Mouse (Mus musculus): ENCODE measurements at regions not wholly inside any gene's neighbourhood (a gene's known extent, or its start where the extent isn't known, plus 50 kb on each side); places are given as distances from the start of the nearest gene placed in this dataset.

DNA sequence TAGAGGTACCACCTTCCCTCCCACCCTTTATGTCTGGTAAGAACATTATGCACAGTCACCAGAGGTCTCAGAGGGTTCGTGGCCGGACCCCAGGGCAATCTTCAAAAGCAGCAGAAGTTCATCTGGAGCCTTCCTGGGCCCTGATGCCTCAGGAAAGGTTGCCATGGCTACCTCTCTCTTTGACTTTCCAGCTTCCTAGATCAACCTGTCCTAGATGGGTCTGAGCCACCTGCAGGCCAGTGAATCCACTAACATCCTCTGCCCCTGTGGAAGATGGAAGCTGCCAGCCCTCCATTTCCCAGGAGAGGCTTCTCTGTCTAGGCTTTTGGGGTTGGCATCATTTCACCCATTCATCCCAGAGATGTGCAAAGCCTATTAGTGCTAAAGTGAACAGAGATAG lies 84.8 kb upstream of the Syt13 start:
- no peak for TF ChIP-seq FOSL1 (IDR thresholded peaks at IDR 0.05; ENCODE audit: insufficient read depth, low read length, poor library complexity, severe bottlenecking)
- TF ChIP-seq USF1 (IDR thresholded peaks at IDR 0.05; ENCODE audit: low read depth): no peak
- no peak for TF ChIP-seq CTCF (IDR thresholded peaks at IDR 0.05; ENCODE audit: control insufficient read depth, insufficient read depth, insufficient read length)
- no peak for TF ChIP-seq CEBPB (IDR thresholded peaks at IDR 0.05; ENCODE audit: low read depth)
- no peak for TF ChIP-seq MAX (IDR thresholded peaks at IDR 0.05)
- no peak for TF ChIP-seq MYOG (IDR thresholded peaks at IDR 0.05; ENCODE audit: control insufficient read depth, extremely low read depth, insufficient read length)
- no peak for TF ChIP-seq MYOD1 (IDR thresholded peaks at IDR 0.05; ENCODE audit: control insufficient read depth, insufficient read length, low read depth)
- Histone ChIP-seq H3K36me3 (ENCODE audit: control insufficient read depth, insufficient read depth) (no peaks in the 10 kb centered on the region), H3K27me3 (ENCODE audit: control insufficient read depth, insufficient read depth, insufficient read length) (peaks cover 23% of the 10 kb centered on the region), H3K79me2 (ENCODE audit: control insufficient read depth, insufficient read depth) (no peaks in the 10 kb centered on the region), H3K79me3 (ENCODE audit: low read depth) (no peaks in the 10 kb centered on the region), H3K4me3 (ENCODE audit: insufficient read depth, poor library complexity, severe bottlenecking) (no peak overlapping the region), H3ac (ENCODE audit: control insufficient read depth, insufficient read length, low read depth) (no peak overlapping the region)

DNA sequence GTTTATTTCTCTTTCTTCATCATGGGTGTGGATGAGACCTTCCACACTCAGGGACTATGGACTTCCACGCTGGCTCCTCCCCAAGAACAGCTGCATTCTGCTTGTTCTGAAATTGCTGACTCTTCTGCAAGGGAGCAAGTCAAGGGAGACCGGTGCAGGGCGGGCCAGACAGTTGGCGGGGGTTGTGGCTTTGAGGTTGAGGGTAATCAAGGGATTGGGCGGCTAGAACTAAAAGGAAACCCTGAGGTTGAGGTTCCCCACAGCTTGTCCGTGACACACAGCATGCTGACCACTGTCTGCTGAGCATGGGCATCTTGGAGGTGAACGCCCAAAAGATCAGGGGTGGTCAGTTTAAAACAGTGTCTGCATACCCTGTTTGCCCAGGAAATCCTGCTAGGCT lies 83.1 kb upstream of the Syt13 start:
- Histone ChIP-seq H3K79me3 (ENCODE audit: low read depth) (no peaks in the 10 kb centered on the region), H3ac (ENCODE audit: control insufficient read depth, insufficient read length, low read depth) (no peak overlapping the region)
- TF ChIP-seq MYOG (IDR thresholded peaks at IDR 0.05; ENCODE audit: control insufficient read depth, extremely low read depth, insufficient read length) (no peak), CTCF (IDR thresholded peaks at IDR 0.05; ENCODE audit: control insufficient read depth, insufficient read depth, insufficient read length) (no peak), FOSL1 (IDR thresholded peaks at IDR 0.05; ENCODE audit: insufficient read depth, low read length, poor library complexity, severe bottlenecking) (no peak), MAX (IDR thresholded peaks at IDR 0.05) (no peak), MYOD1 (IDR thresholded peaks at IDR 0.05; ENCODE audit: control insufficient read depth, insufficient read length, low read depth) (no peak), USF1 (IDR thresholded peaks at IDR 0.05; ENCODE audit: low read depth) (no peak), CEBPB (IDR thresholded peaks at IDR 0.05; ENCODE audit: low read depth) (no peak)

DNA sequence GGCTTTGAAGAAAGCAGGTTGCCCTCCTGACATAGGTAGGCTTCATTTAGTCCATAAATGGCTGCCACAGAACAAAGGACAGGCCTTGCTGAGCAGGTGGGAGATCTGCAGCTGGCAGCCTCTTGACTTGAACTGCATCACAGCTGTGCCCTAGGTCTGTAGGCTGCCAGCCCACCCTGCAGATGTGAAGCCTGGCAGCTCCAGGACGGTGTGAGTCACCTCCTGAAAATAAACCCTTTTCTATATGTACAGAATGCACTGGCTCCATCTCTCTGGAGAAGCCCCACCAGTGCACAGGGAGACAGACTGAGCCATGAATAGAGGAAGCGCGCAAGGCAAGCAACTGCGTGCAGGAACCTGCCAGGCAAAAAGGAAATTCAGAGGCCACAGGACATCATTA lies 78.7 kb upstream of the Syt13 start:
- TF ChIP-seq USF1 (IDR thresholded peaks at IDR 0.05; ENCODE audit: low read depth): no peak
- TF ChIP-seq CTCF (IDR thresholded peaks at IDR 0.05; ENCODE audit: control insufficient read depth, insufficient read depth, insufficient read length): no peak
- no peak for TF ChIP-seq MYOD1 (IDR thresholded peaks at IDR 0.05; ENCODE audit: control insufficient read depth, insufficient read length, low read depth)
- TF ChIP-seq MAX (IDR thresholded peaks at IDR 0.05): no peak
- TF ChIP-seq MYOG (IDR thresholded peaks at IDR 0.05; ENCODE audit: control insufficient read depth, extremely low read depth, insufficient read length): no peak
- TF ChIP-seq CEBPB (IDR thresholded peaks at IDR 0.05; ENCODE audit: low read depth): no peak
- H3K79me3 ChIP-seq (ENCODE audit: low read depth): no peaks in the 10 kb centered on the region
- no peaks in the 10 kb centered on the region for H3K36me3 ChIP-seq (ENCODE audit: control insufficient read depth, insufficient read depth)
- H3K27me3 ChIP-seq (ENCODE audit: control insufficient read depth, insufficient read depth, insufficient read length): peaks cover 27% of the 10 kb centered on the region
- H3K4me3 ChIP-seq (ENCODE audit: insufficient read depth, poor library complexity, severe bottlenecking): no peak overlapping the region
- H3K79me2 ChIP-seq (ENCODE audit: control insufficient read depth, insufficient read depth): no peaks in the 10 kb centered on the region
- no peak overlapping the region for H3ac ChIP-seq (ENCODE audit: control insufficient read depth, insufficient read length, low read depth)

More for the DNA sequence above, 83.1 kb upstream of the Syt13 start:
- H3K36me3 ChIP-seq (ENCODE audit: control insufficient read depth, insufficient read depth): no peaks in the 10 kb centered on the region
- H3K27me3 ChIP-seq (ENCODE audit: control insufficient read depth, insufficient read depth, insufficient read length): peaks cover 26% of the 10 kb centered on the region
- H3K4me3 ChIP-seq (ENCODE audit: insufficient read depth, poor library complexity, severe bottlenecking): no peak overlapping the region
- no peaks in the 10 kb centered on the region for H3K79me2 ChIP-seq (ENCODE audit: control insufficient read depth, insufficient read depth)

DNA sequence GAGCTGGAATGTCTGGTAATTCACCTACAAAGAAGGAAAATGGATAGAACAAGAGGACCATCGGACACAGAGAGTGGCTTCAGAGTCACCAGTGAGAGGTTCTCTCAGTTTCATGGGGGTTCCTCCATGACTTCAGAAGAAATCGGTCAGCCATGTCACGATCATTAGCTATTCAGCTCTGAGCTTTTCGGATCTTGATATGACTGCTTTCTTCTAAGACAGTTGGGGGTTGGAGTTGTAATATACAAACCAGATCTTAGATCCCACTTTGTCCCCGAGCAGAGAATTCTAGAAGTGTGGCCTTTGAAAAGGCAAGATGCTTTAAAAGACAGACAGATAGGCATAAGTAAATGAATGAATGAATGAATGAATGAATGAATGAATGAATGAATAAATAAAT lies 76.9 kb upstream of the Syt13 start:
- Histone ChIP-seq H3K79me2 (ENCODE audit: control insufficient read depth, insufficient read depth) (no peaks in the 10 kb centered on the region), H3K79me3 (ENCODE audit: low read depth) (no peaks in the 10 kb centered on the region), H3ac (ENCODE audit: control insufficient read depth, insufficient read length, low read depth) (no peak overlapping the region), H3K27me3 (ENCODE audit: control insufficient read depth, insufficient read depth, insufficient read length) (peaks cover 30% of the 10 kb centered on the region), H3K36me3 (ENCODE audit: control insufficient read depth, insufficient read depth) (no peaks in the 10 kb centered on the region), H3K4me3 (ENCODE audit: insufficient read depth, poor library complexity, severe bottlenecking) (no peak overlapping the region)
- no peak for TF ChIP-seq USF1 (IDR thresholded peaks at IDR 0.05; ENCODE audit: low read depth)
- no peak for TF ChIP-seq MYOG (IDR thresholded peaks at IDR 0.05; ENCODE audit: control insufficient read depth, extremely low read depth, insufficient read length)
- TF ChIP-seq CEBPB (IDR thresholded peaks at IDR 0.05; ENCODE audit: low read depth): no peak
- TF ChIP-seq CTCF (IDR thresholded peaks at IDR 0.05; ENCODE audit: control insufficient read depth, insufficient read depth, insufficient read length): no peak
- TF ChIP-seq MYOD1 (IDR thresholded peaks at IDR 0.05; ENCODE audit: control insufficient read depth, insufficient read length, low read depth): no peak
- no peak for TF ChIP-seq MAX (IDR thresholded peaks at IDR 0.05)
- TF ChIP-seq FOSL1 (IDR thresholded peaks at IDR 0.05; ENCODE audit: insufficient read depth, low read length, poor library complexity, severe bottlenecking): no peak

DNA sequence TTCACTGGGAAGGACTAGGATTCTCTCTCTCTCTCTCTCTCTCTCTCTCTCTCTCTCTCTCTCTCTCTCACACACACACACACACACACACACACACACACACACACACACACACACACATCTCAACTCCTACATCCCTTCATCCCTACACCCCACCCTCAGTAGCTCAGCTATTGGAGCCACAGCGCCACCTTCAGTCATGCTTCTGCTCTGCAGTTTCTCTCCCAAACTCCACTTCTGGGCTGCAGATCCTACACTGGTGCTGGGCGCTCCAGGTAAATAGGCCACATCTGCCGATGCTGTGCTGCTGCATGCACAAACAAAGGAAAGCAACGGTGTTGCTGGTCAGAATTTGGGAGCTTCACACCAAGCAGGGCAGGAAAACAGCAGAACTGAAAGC lies 74.9 kb upstream of the Syt13 start:
- Histone ChIP-seq H3K4me3 (ENCODE audit: insufficient read depth, poor library complexity, severe bottlenecking) (no peak overlapping the region), H3ac (ENCODE audit: control insufficient read depth, insufficient read length, low read depth) (no peak overlapping the region)
- TF ChIP-seq CTCF (IDR thresholded peaks at IDR 0.05; ENCODE audit: control insufficient read depth, insufficient read depth, insufficient read length) (peak; percentile 35), FOSL1 (IDR thresholded peaks at IDR 0.05; ENCODE audit: insufficient read depth, low read length, poor library complexity, severe bottlenecking) (no peak), USF1 (IDR thresholded peaks at IDR 0.05; ENCODE audit: low read depth) (no peak), MYOG (IDR thresholded peaks at IDR 0.05; ENCODE audit: control insufficient read depth, extremely low read depth, insufficient read length) (no peak), MAX (IDR thresholded peaks at IDR 0.05) (no peak)

DNA sequence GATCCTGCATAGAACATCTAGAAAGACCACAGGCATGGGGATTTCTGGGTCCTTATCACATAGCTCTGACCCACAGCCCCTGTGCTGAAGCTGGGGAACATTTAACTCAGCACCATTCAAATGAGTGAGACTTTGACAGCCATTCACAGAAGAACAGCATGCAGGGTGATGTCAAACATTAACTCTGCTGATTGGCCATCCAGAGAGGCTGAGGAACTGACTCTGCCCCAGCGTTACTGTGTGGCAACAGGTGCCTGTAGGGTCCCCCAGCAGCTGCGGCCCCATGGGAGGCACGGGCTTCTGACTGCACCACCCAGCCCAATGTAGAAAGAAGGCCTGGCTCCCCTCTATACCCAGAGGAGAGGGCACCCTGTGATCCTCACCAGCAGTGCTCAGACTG lies 73.3 kb upstream of the Syt13 start:
- TF ChIP-seq USF1 (IDR thresholded peaks at IDR 0.05; ENCODE audit: low read depth): no peak
- TF ChIP-seq CTCF (IDR thresholded peaks at IDR 0.05; ENCODE audit: control insufficient read depth, insufficient read depth, insufficient read length): no peak
- TF ChIP-seq MYOD1 (IDR thresholded peaks at IDR 0.05; ENCODE audit: control insufficient read depth, insufficient read length, low read depth): no peak
- TF ChIP-seq CEBPB (IDR thresholded peaks at IDR 0.05; ENCODE audit: low read depth): no peak
- no peak for TF ChIP-seq MYOG (IDR thresholded peaks at IDR 0.05; ENCODE audit: control insufficient read depth, extremely low read depth, insufficient read length)
- no peak for TF ChIP-seq FOSL1 (IDR thresholded peaks at IDR 0.05; ENCODE audit: insufficient read depth, low read length, poor library complexity, severe bottlenecking)
- TF ChIP-seq MAX (IDR thresholded peaks at IDR 0.05): no peak
- H3K79me3 ChIP-seq (ENCODE audit: low read depth): no peaks in the 10 kb centered on the region
- peaks cover 40% of the 10 kb centered on the region for H3K27me3 ChIP-seq (ENCODE audit: control insufficient read depth, insufficient read depth, insufficient read length)
- no peak overlapping the region for H3ac ChIP-seq (ENCODE audit: control insufficient read depth, insufficient read length, low read depth)
- H3K4me3 ChIP-seq (ENCODE audit: insufficient read depth, poor library complexity, severe bottlenecking): no peak overlapping the region
- no peaks in the 10 kb centered on the region for H3K79me2 ChIP-seq (ENCODE audit: control insufficient read depth, insufficient read depth)
- H3K36me3 ChIP-seq (ENCODE audit: control insufficient read depth, insufficient read depth): no peaks in the 10 kb centered on the region

More for the DNA sequence above, 74.9 kb upstream of the Syt13 start:
- Histone ChIP-seq H3K36me3 (ENCODE audit: control insufficient read depth, insufficient read depth) (no peaks in the 10 kb centered on the region), H3K79me3 (ENCODE audit: low read depth) (no peaks in the 10 kb centered on the region), H3K27me3 (ENCODE audit: control insufficient read depth, insufficient read depth, insufficient read length) (peaks cover 43% of the 10 kb centered on the region), H3K79me2 (ENCODE audit: control insufficient read depth, insufficient read depth) (no peaks in the 10 kb centered on the region)

Data from C2C12 (cell line).